Mouse (Mus musculus) olfactory bulb, adult 2 months (tissue): ENCODE data around the gene Hspa12a. TPM values are rescaled to one million over a fixed set of nuclear protein-coding genes. Genes with fewer than 3 reads are reported as not detected.

ENCODE experiments used
- H3K27ac ChIP-seq: fragments of 200-500 bp; 2 replicates; pipeline ENCODE4 v1.5.1; 2012; ENCODE audit warnings: low read depth, low read length; ENCODE audit not compliant: insufficient read depth
- H3K4me1 ChIP-seq: fragments of 200-500 bp; 2 replicates; pipeline ENCODE4 v1.6.1; 2012; ENCODE audit warnings: low read length; ENCODE audit not compliant: control insufficient read depth, insufficient read depth
- H3K4me3 ChIP-seq: fragments of 200-500 bp; 2 replicates; pipeline ENCODE4 v1.5.1; 2012; ENCODE audit warnings: mild to moderate bottlenecking, low read depth, low read length, moderate library complexity; ENCODE audit not compliant: insufficient read depth
- CTCF ChIP-seq: fragments of 200-500 bp; IDR thresholded peaks from 2 replicates; pipeline ENCODE4 v1.5.1; 2012; ENCODE audit warnings: low read depth, mild to moderate bottlenecking, low read length, moderate library complexity; ENCODE audit not compliant: insufficient read depth
- POLR2A ChIP-seq: fragments of 200-500 bp; IDR thresholded peaks from 2 replicates; pipeline ENCODE4 v1.6.1; 2012; ENCODE audit warnings: mild to moderate bottlenecking, low read depth, low read length, moderate library complexity; ENCODE audit not compliant: insufficient read depth
- WGBS: fragments of 180-500 bp; shearing (Covaris S2); methylation state at CpG from one replicate; pipeline ENCODE4 v1.1.7; 2018; 5-methylcytosine and 5-hydroxymethylcytosine counted together
- polyA plus RNA-seq: library from polyadenylated mRNA; stranded (reverse); fragments of >200 nt; gene quantifications from 2 replicates; pipeline ENCODE4 v1.2.4, GENCODE M21; 2012; ENCODE audit warnings: low replicate concordance; ENCODE audit not compliant: missing spikeins, insufficient read depth, insufficient read length

The Hspa12a gene
- polyA plus RNA-seq, 1 experiment, result not detected

- H3K4me3 ChIP-seq, result no peak overlapping the region
- 95% methylated on average over 9 of the region's 9 CpGs for WGBS
- no peak for TF ChIP-seq POLR2A
- TF ChIP-seq CTCF, result no peak
- H3K27ac ChIP-seq, result no peak overlapping the region
- H3K4me1 ChIP-seq, result no peaks in the 10 kb centered on the region
These were observed 138.2 kb downstream of the Hspa12a start for GRCm38 (mm10) chr19:58805191-58805779.

- H3K4me1 ChIP-seq, result peaks cover 9% of the 10 kb centered on the region
- H3K27ac ChIP-seq, result no peak overlapping the region
- H3K4me3 ChIP-seq, result no peak overlapping the region
- 78% methylated on average over 12 of the region's 12 CpGs for WGBS
- no peak for TF ChIP-seq CTCF
- TF ChIP-seq POLR2A, result no peak
These were observed 148.3 kb downstream of the Hspa12a start for GRCm38 (mm10) chr19:58795114-58795669.

GRCm38 (mm10) chr19:58794284-58794683 is 149.2 kb downstream of the Hspa12a start, which contains the start of gene 1700019N19Rik:
1700019N19Rik (minus strand) TSS chr19:58794461.
- 60% methylated on average over 10 of the region's 10 CpGs for WGBS
- Histone ChIP-seq H3K4me3 (no peak within 1 kb of the TSS), H3K4me1 (peaks cover 5% of the 10 kb centered on the region), H3K27ac (no peak within 1 kb of the TSS)
- TF ChIP-seq CTCF (no peak), POLR2A (no peak)

GRCm38 (mm10) chr19:58789194-58789593 is 154.3 kb downstream of the Hspa12a start:
- TF ChIP-seq POLR2A (no peak), CTCF (no peak)
- peaks cover 4% of the 10 kb centered on the region; the same call in 1 of the 2 replicates for H3K4me1 ChIP-seq
- H3K4me3 ChIP-seq, result no peak overlapping the region
- H3K27ac ChIP-seq, result no peak overlapping the region
- WGBS, result 61% methylated on average over 11 of the region's 11 CpGs

- Histone ChIP-seq H3K4me3 (no peak overlapping the region), H3K27ac (no peak overlapping the region), H3K4me1 (peaks cover 3% of the 10 kb centered on the region; the same call in 1 of the 2 replicates)
- 62% methylated on average over 7 of the region's 7 CpGs for WGBS
- TF ChIP-seq CTCF, result no peak
- TF ChIP-seq POLR2A, result no peak
These were observed 159.5 kb downstream of the Hspa12a start for GRCm38 (mm10) chr19:58783938-58784337.

GRCm38 (mm10) chr19:58781566-58781965 is 161.9 kb downstream of the Hspa12a start:
- Histone ChIP-seq H3K27ac (no peak overlapping the region), H3K4me3 (no peak overlapping the region), H3K4me1 (no peaks in the 10 kb centered on the region)
- 74% methylated on average over 4 of the region's 4 CpGs for WGBS
- no peak for TF ChIP-seq CTCF
- TF ChIP-seq POLR2A, result no peak

- WGBS, result 83% methylated on average over 5 of the region's 5 CpGs
- H3K4me1 ChIP-seq, result no peaks in the 10 kb centered on the region
- no peak overlapping the region for H3K27ac ChIP-seq
- TF ChIP-seq CTCF (no peak), POLR2A (no peak)
- no peak overlapping the region for H3K4me3 ChIP-seq
These were observed 167.0 kb downstream of the Hspa12a start for GRCm38 (mm10) chr19:58776461-58776860.

- no peak overlapping the region for H3K4me3 ChIP-seq
- no peak overlapping the region for H3K27ac ChIP-seq
- TF ChIP-seq POLR2A, result no peak
- no peak for TF ChIP-seq CTCF
- 43% methylated on average over 6 of the region's 6 CpGs for WGBS
- no peaks in the 10 kb centered on the region for H3K4me1 ChIP-seq
These were observed 176.1 kb downstream of the Hspa12a start for GRCm38 (mm10) chr19:58767329-58767728.

GRCm38 (mm10) chr19:58762848-58763541 is 180.5 kb downstream of the Hspa12a start:
- no peak overlapping the region for H3K4me3 ChIP-seq
- no peak overlapping the region for H3K27ac ChIP-seq
- TF ChIP-seq POLR2A (no peak), CTCF (peak; percentile 60; the same call in 1 of the 2 replicates)
- no peaks in the 10 kb centered on the region for H3K4me1 ChIP-seq
- 31% methylated on average over 12 of the region's 12 CpGs for WGBS
